Mouse (Mus musculus): ENCODE data around the gene Cplane1. TPM values are rescaled to one million over a fixed set of nuclear protein-coding genes. Genes with fewer than 3 reads are reported as not detected.

Gene Cplane1
- 0.65 and 0.67 TPM in 2 replicates for polyA plus RNA-seq (2012)

DNA sequence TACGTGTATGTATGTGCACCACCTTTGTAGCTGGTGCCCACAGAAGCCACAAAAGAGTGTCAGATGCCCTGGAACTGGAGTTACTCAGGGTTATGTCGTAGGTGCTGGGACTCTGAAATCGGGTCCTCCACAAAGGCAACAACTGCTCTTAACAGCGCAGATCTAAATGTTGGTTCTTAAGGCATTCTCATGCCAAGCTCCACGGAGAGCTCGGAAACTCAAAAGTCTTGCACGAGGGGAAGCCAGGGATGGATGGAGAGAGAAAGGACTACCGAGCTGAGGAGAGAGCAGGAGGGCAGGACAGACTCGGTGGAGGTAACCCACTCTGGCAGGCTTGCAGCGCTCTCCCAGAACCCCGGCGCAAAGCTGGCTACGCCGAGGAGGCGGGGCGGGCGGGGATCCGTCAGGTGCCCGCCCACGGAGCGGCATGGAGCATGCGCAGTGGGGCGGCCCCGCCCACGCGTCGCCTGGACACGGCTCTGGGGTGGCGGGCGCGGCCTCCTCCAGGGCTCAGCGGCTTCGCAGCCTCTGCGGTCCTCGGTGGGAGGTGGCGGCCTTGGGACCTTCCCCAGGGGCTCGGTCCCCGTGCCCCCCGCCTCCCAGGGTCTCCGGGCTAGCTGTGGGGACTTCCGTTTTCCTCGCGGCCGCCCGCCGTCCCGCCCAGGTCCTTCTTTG is at the start of gene Cplane1:
TSS of gene Cplane1 (plus strand) at position 516 of the 675 bp plus-strand sequence.
- no peak for TF ChIP-seq GATA1 (IDR thresholded peaks at IDR 0.05; ENCODE audit: low read length)

DNA sequence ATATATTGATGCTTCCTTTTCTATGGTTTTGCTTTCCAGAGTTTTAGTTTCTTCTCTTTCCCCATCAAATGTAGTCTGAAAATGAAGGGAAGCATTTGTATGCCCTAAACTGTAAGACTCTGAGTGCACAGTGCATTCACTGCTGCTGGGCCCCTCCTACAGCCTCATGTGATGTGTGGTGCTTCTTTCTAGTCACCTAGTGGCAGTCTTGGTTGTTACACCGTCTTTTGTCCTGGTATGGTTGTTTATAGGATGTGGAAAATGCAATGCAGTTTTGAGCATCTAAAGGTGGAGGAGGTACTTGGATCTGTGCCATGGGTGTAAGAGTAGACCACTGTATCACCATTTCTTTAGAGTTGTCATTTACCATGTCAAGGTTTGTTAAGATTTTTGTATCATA is 39.6 kb upstream of the Cplane1 start:
- no peak for TF ChIP-seq GATA1 (IDR thresholded peaks at IDR 0.05; ENCODE audit: low read length)

DNA sequence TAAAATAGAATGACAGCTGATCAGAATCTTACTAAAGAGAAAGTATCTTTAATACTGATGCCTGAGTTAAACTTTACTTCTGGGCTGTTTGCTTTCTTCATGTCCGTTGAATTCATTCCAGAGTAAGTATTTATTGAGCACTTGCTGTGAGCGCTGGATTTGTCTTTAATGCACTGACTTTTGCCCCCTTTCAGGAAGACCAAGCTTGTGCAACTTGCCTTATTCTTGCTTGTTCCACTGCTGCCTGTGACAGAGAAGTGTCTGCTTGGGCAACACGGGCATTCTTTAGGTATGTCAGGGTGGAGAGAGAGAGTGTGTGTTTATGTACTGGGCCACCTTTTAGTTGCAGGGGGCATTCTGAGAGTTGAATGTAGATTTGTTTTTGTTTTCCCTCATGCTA is 37.6 kb upstream of the Cplane1 start:
- no peak for TF ChIP-seq GATA1 (IDR thresholded peaks at IDR 0.05; ENCODE audit: low read length)

DNA sequence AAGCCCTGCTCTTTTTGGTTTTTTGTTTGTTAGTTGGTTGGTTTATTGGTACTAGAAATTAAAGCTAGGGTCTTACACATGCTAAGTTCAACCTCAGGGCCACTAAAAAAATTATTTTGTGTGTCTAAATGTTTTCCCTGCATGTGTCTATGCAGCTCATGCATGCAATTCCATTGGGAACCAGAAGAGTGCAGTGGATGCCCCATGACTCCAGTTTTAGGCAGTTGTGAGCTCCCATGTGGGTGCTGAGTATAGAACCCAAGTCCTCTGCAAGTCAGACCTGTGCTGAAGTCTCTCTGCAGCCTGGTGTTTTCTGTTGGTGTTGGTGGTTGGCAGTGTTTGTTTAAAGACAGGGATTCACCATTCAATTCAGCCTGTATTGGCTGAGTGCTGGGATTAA is 37.1 kb upstream of the Cplane1 start:
- no peak for TF ChIP-seq GATA1 (IDR thresholded peaks at IDR 0.05; ENCODE audit: low read length)

DNA sequence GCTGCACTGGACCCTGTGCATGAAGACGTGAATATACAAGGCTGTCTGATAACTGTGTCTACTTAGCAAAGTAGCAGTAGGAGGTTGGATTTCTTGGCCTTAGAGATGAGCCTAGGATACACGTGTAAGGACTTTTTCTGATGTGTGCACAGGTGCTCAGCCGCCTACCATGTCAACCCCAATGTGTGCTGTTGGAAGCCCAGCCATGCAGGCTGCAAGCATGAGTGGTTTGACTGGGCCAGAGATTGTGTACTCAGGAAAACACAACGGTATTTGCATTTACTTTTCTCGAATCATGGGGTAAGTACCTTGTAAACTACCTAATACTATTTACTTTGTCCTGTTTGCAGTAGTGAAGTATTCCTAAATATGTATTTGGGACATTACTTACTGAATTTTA is 33.3 kb upstream of the Cplane1 start:
- no peak for TF ChIP-seq GATA1 (IDR thresholded peaks at IDR 0.05; ENCODE audit: low read length)

DNA sequence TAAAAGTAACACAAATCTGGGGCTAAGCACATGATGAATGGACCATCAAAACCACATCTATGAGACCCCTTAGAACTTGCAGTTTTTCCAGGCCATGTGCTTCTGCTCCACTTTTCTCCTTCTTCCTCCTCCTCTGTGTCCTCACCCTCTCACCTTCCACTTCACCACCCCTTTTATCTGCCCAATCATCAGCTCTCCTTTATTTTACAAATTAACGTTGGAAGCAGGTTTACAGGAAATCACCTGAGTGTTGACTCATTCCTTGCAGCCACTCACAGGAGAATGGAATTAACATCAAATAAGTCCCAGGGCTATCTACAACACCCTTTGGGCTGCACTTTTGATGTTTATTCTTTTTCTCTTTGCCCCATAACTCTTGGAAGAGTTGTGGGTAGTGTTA is 7.1 kb upstream of the Cplane1 start:
- TF ChIP-seq GATA1 (IDR thresholded peaks at IDR 0.05; ENCODE audit: low read length): no peak

DNA sequence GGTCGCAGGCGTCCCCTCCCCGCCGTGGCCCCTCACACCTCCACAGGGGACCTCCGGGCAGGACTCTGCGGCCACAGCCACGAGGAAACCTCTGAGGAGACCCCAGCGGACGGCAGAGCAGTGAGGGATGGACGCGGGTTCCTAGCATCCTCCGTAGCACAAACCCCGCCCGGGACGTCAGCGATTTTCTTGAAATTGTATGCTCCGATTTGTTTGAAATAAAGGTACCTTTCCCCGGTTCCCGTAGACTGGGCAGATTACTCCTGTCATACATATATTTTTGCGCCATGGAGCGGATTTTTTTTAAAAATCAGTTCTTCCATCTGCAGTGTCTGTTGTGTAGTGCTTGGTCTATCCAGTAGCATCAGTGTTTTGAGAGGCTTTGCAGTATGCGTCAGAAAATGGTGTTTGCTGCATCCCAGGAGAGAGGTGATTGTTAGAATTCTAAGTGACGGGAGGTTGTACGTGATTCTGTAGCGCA is 400 bp downstream of the Cplane1 start:
- no peak for TF ChIP-seq GATA1 (IDR thresholded peaks at IDR 0.05; ENCODE audit: low read length)

DNA sequence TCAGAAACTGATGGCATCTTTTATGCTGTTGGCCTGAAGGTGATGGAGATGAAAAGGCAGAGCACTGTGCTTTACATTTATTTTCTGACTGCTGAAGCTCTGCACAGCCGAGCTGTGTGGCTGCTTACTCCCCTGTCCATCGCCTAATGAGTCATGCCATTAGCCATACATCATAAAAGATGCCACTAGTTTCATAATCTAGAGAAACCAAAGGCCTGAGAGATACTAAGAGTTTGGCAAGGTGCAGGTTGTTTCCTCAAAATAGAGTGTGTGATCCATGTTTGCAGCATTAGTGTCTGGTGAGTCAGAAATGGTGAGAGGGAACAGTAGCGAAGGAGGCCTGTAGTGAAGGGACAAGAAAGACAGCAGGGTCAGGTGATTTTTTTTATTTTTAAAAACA is 20.7 kb downstream of the Cplane1 start:
- TF ChIP-seq GATA1 (IDR thresholded peaks at IDR 0.05; ENCODE audit: low read length): no peak

DNA sequence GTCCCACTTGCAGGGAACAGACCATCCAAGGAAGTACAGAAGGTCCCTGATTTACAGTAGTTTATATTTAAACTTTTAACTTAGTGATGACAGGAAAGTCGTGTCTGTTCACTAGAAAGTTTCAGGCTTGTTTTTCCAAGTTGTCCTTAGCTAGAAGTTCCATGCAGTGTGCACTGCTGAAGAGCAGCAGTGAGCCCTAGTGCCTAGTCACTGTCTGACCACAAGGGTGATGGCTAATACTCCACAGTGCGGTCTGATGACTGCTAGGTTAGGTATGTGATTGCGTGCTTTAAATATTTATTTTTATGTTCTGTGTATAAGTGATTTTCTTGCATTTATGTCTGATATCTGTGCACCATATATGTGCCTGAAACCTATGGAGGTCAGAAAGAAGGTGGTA is 21.5 kb downstream of the Cplane1 start:
- TF ChIP-seq GATA1 (IDR thresholded peaks at IDR 0.05; ENCODE audit: low read length): no peak

DNA sequence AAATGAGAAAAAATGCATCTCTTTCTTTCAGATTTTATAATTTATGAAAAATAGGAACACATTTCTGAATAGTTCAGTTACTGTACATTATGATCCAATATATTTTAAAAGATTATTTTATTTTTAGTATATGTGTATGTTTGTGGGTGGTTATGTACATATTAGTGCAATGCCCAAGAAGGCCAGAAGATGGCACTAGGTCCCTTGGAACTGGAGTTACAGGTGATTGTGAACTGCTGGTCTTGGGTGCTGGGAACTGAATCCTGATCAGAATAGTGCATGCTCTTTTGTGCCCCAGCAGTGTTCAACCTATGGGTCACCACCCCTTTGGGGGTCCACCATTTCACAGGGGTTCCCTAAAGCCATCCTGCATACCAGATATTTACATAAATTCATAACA is 31.4 kb downstream of the Cplane1 start:
- no peak for TF ChIP-seq GATA1 (IDR thresholded peaks at IDR 0.05; ENCODE audit: low read length)

DNA sequence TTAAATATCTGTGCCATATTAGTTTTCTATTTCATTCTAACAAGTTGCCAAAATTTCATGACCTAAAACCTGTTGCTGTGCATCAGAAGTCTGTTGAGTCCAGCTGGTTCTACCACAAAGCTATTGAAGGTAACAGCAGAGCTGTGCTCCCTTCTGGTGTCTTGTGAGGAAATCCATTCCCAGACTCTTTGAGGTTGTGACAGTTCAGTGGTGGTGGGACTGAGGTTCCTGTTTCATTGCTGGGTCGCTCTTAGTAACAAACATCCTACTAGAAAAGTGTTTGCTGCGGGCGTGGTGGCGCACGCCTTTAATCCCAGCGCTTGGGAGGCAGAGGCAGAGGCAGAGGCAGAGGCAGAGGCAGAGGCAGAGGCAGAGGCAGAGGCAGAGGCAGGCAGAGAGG is 39.5 kb downstream of the Cplane1 start:
- no peak for TF ChIP-seq GATA1 (IDR thresholded peaks at IDR 0.05; ENCODE audit: low read length)

DNA sequence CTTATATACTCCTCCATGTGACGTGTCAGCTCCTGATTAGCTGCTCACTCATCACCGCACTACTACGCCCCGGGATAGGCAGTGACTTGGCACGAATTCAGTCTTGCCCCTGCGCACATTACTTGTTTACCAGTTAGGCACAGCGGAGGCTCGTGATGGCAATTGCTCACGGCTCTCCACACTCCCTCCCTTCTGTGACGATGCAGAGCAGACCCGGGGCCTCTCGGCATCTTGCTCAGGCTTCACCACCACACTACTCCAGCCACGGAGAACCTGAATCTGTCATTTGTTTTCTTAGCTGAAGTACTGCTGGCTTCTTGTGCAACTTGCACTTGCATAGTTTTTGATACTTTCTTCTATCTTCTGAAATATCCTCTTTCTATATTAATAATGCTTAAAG is 45.9 kb downstream of the Cplane1 start:
- no peak for TF ChIP-seq GATA1 (IDR thresholded peaks at IDR 0.05; ENCODE audit: low read length)

DNA sequence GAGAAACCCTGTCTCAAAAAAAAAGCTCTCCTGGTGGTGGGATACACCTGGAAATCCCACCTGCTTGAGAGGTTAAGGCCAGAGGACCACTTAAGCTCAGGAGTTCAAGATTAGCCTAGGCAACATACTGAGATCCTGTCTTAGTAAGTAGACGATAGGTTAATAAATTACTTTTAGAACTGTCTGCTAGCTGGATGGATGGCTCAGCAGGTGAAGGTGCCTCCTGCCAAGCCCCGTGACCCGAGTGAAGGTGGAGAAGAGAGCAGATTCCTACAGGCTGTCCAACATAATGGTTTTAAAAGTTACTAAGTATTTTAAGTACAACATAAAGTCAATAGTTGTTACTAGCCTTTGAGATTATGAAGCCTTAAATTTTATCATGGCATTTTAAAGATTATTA is 97.0 kb downstream of the Cplane1 start:
- no peak for TF ChIP-seq GATA1 (IDR thresholded peaks at IDR 0.05; ENCODE audit: low read length)

DNA sequence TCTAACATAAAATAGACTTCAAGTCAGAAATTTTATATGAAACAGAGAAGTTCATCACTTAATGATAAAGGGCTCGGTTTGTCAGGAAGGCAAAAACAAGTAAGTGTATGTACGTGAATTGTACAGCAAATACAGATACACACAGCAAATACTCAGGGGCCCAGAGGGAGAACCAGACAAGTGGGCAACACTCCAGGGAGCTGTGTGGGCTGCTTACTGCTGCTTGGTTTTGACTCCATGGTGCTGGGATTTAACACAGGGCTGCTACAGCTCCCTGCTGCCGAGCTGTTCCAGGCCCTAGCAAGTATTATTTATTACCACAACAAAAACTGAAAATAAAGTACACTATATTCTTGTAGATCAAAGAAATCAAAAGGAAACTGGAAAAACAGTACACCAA is 98.3 kb downstream of the Cplane1 start:
- TF ChIP-seq GATA1 (IDR thresholded peaks at IDR 0.05; ENCODE audit: low read length): no peak

DNA sequence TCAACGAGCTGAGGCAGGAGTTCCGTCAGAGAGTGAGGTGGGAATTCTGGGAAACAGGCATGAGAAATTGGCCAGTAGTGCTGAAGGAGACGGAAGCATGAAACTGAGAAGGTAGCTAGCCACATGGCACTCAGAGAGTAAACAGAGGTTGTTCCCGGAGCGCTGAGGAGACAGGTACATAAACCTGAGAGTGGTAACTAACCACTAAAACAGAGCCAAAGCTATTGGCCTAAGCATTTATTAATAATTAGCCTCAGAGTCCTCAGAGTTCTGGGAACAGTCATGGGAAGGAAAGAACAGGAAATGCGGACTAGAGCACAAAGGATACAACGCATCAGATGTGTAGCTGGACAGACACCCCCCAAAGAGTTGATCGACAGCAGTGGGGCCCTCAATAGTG is 99.3 kb downstream of the Cplane1 start:
- no peak for TF ChIP-seq GATA1 (IDR thresholded peaks at IDR 0.05; ENCODE audit: low read length)

DNA sequence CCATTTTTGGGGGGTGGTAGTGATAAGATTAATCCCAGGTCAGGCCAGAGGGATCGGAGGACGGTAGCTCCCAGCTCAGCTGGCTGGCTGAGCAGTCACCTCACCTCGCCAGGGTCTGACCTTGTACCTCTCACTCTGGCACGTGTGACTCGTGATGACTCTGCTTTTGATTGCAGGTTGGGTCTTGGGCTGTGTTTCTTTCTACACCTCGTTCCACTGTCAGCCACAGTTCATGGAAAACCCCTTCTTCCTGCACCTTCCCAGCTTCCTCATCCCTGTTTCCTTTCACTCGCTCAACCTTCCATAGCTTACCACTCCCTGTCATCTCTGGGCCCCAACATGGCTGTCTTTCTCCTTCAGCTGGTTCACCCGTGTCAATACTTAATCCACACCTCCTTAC is 103.0 kb downstream of the Cplane1 start:
- no peak for TF ChIP-seq GATA1 (IDR thresholded peaks at IDR 0.05; ENCODE audit: low read length)

DNA sequence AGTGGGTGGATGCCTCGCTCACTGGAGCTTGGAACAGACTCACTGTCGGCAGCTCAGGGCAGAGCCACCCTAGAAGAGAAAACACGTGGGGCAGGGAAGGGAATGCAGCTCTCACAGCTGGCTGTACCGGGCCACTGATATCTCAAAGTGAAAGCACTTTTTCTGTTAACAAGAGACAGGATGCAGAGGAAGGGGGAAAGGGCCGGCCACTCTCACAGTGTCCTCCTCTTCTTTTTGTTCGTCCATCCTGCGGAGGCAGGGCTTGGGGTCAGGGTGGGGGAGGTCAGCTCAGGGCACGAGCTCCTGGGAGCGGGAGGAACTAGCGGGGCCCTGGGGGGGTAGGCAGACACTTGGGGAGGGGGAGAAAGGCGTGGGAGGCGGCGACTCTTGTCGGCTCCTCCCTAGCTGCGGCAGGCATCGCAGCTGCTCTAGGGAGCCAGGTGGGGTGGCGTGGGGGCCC is 110.4 kb downstream of the Cplane1 start:
- no peak for TF ChIP-seq GATA1 (IDR thresholded peaks at IDR 0.05; ENCODE audit: low read length)

Measured in G1E-ER4 (cell line).